Mouse (Mus musculus) stomach, postnatal 0 days (tissue): ENCODE measurements around the gene 4833439L19Rik.

Source experiments
- CTCF ChIP-seq: IDR thresholded peaks from 2 replicates; pipeline ENCODE4 v1.5.1; 2016; ENCODE audit warnings: antibody characterized with exemption, low read depth, mild to moderate bottlenecking, moderate library complexity
- EP300 ChIP-seq: optimal IDR thresholded peaks from 2 replicates; pipeline ENCODE3; 2016; ENCODE audit warnings: antibody characterized with exemption

DNA sequence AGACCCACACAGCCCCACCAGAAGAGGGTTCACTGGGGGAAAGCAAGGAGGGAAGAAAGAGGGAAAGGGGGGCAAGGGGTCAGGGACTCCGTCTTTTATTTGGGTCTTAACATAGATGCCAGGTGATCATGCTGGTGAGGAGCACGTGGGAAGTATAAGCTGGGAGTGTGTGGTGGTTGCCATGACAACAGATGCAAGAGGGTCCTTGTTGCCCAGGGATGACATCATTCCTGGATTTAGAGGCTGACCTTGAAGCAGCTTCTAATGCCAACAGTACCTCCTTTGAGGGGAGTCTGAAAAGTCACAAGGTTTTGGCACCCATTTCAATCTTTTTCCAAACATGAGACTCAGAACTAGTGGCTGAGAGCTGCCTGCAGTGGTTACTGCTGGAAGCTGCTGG, 6.4 kb upstream of the 4833439L19Rik start:
- TF ChIP-seq EP300 = no peak
- TF ChIP-seq CTCF = no peak
